Mouse (Mus musculus) WW6 (cell line): ENCODE measurements around the gene Ppfia2.

ENCODE experiments used
- DNase-seq: peaks from one replicate; pipeline ENCODE4 v3.0.0-alpha.2; 2013; ENCODE audit warnings: low read depth, low spot score

Gene Ppfia2

GRCm38 (mm10) chr10:106469855-106470532 is at the start of gene Ppfia2:
Gene Ppfia2 (plus strand): TSS chr10:106470339.
- no peak for DNase-seq

- no peak for DNase-seq
Measured at GRCm38 (mm10) chr10:106468956-106469721, 1.0 kb upstream of the Ppfia2 start.

- DNase-seq: no peak
Measured at GRCm38 (mm10) chr10:106470533-106471205, 530 bp downstream of the Ppfia2 start.

GRCm38 (mm10) chr10:106509281-106510165 is 39.4 kb downstream of the Ppfia2 start:
- no peak for DNase-seq

GRCm38 (mm10) chr10:106566036-106566435 is 95.9 kb downstream of the Ppfia2 start:
- DNase-seq: no peak

- no peak for DNase-seq
Measured at GRCm38 (mm10) chr10:106585026-106585425, 114.9 kb downstream of the Ppfia2 start.

GRCm38 (mm10) chr10:106585476-106586080 is 115.4 kb downstream of the Ppfia2 start:
- DNase-seq: no peak

GRCm38 (mm10) chr10:106587817-106588216 is 117.7 kb downstream of the Ppfia2 start:
- no peak for DNase-seq

GRCm38 (mm10) chr10:106590944-106591343 is 120.8 kb downstream of the Ppfia2 start:
- DNase-seq: no peak

- DNase-seq: no peak
Measured at GRCm38 (mm10) chr10:106596976-106597375, 126.8 kb downstream of the Ppfia2 start.

GRCm38 (mm10) chr10:106603319-106603898 is 133.3 kb downstream of the Ppfia2 start:
- no peak for DNase-seq

- no peak for DNase-seq
Measured at GRCm38 (mm10) chr10:106609177-106609981, 139.2 kb downstream of the Ppfia2 start.

GRCm38 (mm10) chr10:106610222-106610621 is 140.1 kb downstream of the Ppfia2 start:
- no peak for DNase-seq

- DNase-seq: no peak
Measured at GRCm38 (mm10) chr10:106618194-106618593, 148.1 kb downstream of the Ppfia2 start.

GRCm38 (mm10) chr10:106620952-106621351 is 150.8 kb downstream of the Ppfia2 start:
- no peak for DNase-seq

- no peak for DNase-seq
Measured at GRCm38 (mm10) chr10:106623342-106623741, 153.2 kb downstream of the Ppfia2 start.

GRCm38 (mm10) chr10:106632171-106632935 is 162.2 kb downstream of the Ppfia2 start:
- DNase-seq: no peak

GRCm38 (mm10) chr10:106633898-106634297 is 163.8 kb downstream of the Ppfia2 start:
- DNase-seq: no peak

GRCm38 (mm10) chr10:106652276-106652675 is 182.1 kb downstream of the Ppfia2 start:
- DNase-seq: no peak
